16 mouse cellular contexts compared by ENCODE assay signal in the genomic region with DNA sequence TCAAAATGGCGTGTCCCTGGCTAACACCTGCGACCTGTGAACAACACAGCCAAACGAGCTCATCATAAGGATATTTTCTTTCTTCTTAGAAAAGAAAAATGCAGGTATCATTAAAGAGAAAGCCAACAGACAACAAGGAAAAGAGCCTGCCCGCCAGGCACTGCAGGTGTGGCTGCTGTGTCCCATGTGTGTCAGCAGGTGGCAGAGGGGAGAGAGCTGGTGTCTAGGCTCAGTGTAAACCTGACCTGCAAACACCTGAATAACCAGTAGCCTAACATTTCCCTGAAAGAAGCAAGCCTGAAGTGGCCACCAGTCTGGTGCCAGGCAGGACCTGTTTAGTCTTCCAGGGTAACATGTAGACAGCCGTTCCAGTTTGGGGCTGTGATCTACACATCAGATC.
A peak's percentile ranks its signal among the peaks of the same experiment; 100 is the strongest.
DNase-seq lines count a peak whose midpoint lies in the region; ATAC-seq and TF ChIP-seq lines count a peak whose summit lies in the region.
"Had no signal": no experiment of that assay in that cellular context is flagged by ENCODE, and none has a peak within 500 bp of the region (broad histone marks: within the 10 kb centered on the region; RNA-seq: fewer than 3 reads in every experiment).

No protein-coding gene starts in this region.

- H3K9ac ChIP-seq in intestine, postnatal 0 days (ENCODE audit: low read depth, low read length): no peak overlapping the region
- no peak overlapping the region for H3K9ac ChIP-seq in intestine, embryonic 16.5 days (ENCODE audit: low read depth, low read length)
- H3K9ac ChIP-seq in midbrain, postnatal 0 days (replicated peaks; ENCODE audit: low read length, poor library complexity, severe bottlenecking): no peak overlapping the region
- no peak overlapping the region for H3K9ac ChIP-seq in midbrain, embryonic 16.5 days (ENCODE audit: low read depth, low read length)
- no peak overlapping the region for H3K9ac ChIP-seq in forebrain, embryonic 14.5 days (ENCODE audit: low read length)
- H3K9ac ChIP-seq in midbrain, embryonic 14.5 days (replicated peaks; ENCODE audit: low read length): no peak overlapping the region
- H3K9ac ChIP-seq: hindbrain, embryonic 15.5 days; neural tube, embryonic 15.5 days; stomach, embryonic 15.5 days had no signal

- no peaks in the 10 kb centered on the region for H3K27me3 ChIP-seq in intestine, postnatal 0 days (replicated peaks; ENCODE audit: control insufficient read depth, insufficient read depth, low read length)
- H3K27me3 ChIP-seq in intestine, embryonic 16.5 days (replicated peaks; ENCODE audit: control insufficient read depth, insufficient read depth, low read length): no peaks in the 10 kb centered on the region
- no peaks in the 10 kb centered on the region for H3K27me3 ChIP-seq in midbrain, postnatal 0 days (ENCODE audit: insufficient read depth, low read length)
- H3K27me3 ChIP-seq in midbrain, embryonic 16.5 days (ENCODE audit: control insufficient read depth, insufficient read depth, low read depth, low read length): no peaks in the 10 kb centered on the region
- no peaks in the 10 kb centered on the region for H3K27me3 ChIP-seq in forebrain, embryonic 14.5 days (replicated peaks; ENCODE audit: control insufficient read depth, insufficient read depth, low read length)
- H3K27me3 ChIP-seq in midbrain, embryonic 14.5 days (ENCODE audit: control insufficient read depth, insufficient read depth, low read length): no peaks in the 10 kb centered on the region
- H3K27me3 ChIP-seq: hindbrain, embryonic 15.5 days; neural tube, embryonic 15.5 days; stomach, embryonic 15.5 days had no signal

- no peaks in the 10 kb centered on the region for H3K9me3 ChIP-seq in intestine, postnatal 0 days (ENCODE audit: control insufficient read depth)
- no peaks in the 10 kb centered on the region for H3K9me3 ChIP-seq in intestine, embryonic 16.5 days (ENCODE audit: control insufficient read depth, low read length)
- H3K9me3 ChIP-seq in midbrain, postnatal 0 days (ENCODE audit: low read length): no peaks in the 10 kb centered on the region
- H3K9me3 ChIP-seq in midbrain, embryonic 16.5 days (replicated peaks; ENCODE audit: control insufficient read depth, low read length, poor library complexity, severe bottlenecking): no peaks in the 10 kb centered on the region
- no peaks in the 10 kb centered on the region for H3K9me3 ChIP-seq in forebrain, embryonic 14.5 days (replicated peaks; ENCODE audit: control insufficient read depth, low read length)
- no peaks in the 10 kb centered on the region for H3K9me3 ChIP-seq in midbrain, embryonic 14.5 days (ENCODE audit: control insufficient read depth, low read length)
- H3K9me3 ChIP-seq: hindbrain, embryonic 15.5 days; neural tube, embryonic 15.5 days; stomach, embryonic 15.5 days had no signal

- peak; percentile 58 for TF ChIP-seq CTCF in intestine, postnatal 0 days (IDR thresholded peaks at IDR 0.05; ENCODE audit: low read depth)
- 0 out of 2 replicates have a peak, but pooled peaks have one; percentile 3 for TF ChIP-seq CTCF in midbrain, postnatal 0 days (IDR thresholded peaks at IDR 0.05)

- H3K27ac ChIP-seq in intestine, postnatal 0 days (ENCODE audit: low read depth, low read length): no peak overlapping the region
- H3K27ac ChIP-seq in intestine, embryonic 16.5 days (ENCODE audit: low read length): no peak overlapping the region
- H3K27ac ChIP-seq in midbrain, postnatal 0 days (ENCODE audit: low read depth, low read length): no peak overlapping the region
- no peak overlapping the region for H3K27ac ChIP-seq in midbrain, embryonic 16.5 days (ENCODE audit: low read length)
- H3K27ac ChIP-seq in forebrain, embryonic 14.5 days (ENCODE audit: low read depth, low read length): peak overlapping the region; percentile 79
- H3K27ac ChIP-seq in midbrain, embryonic 14.5 days (replicated peaks; ENCODE audit: low read depth, low read length): no peak overlapping the region
- H3K27ac ChIP-seq: hindbrain, embryonic 15.5 days; neural tube, embryonic 15.5 days; stomach, embryonic 15.5 days had no signal

- H3K36me3 ChIP-seq in intestine, postnatal 0 days (ENCODE audit: control insufficient read depth, insufficient read depth): no peaks in the 10 kb centered on the region
- no peaks in the 10 kb centered on the region for H3K36me3 ChIP-seq in intestine, embryonic 16.5 days (ENCODE audit: control insufficient read depth, insufficient read depth, low read length)
- H3K36me3 ChIP-seq in midbrain, postnatal 0 days (ENCODE audit: insufficient read depth, low read length): no peaks in the 10 kb centered on the region
- no peaks in the 10 kb centered on the region for H3K36me3 ChIP-seq in midbrain, embryonic 16.5 days (ENCODE audit: control insufficient read depth, insufficient read depth, low read length)
- H3K36me3 ChIP-seq in forebrain, embryonic 14.5 days (ENCODE audit: control insufficient read depth, insufficient read depth, low read length): no peaks in the 10 kb centered on the region
- no peaks in the 10 kb centered on the region for H3K36me3 ChIP-seq in midbrain, embryonic 14.5 days (ENCODE audit: control insufficient read depth, insufficient read depth, low read length)
- H3K36me3 ChIP-seq: hindbrain, embryonic 15.5 days; neural tube, embryonic 15.5 days; stomach, embryonic 15.5 days had no signal

- DNase-seq in midbrain, postnatal 0 days (ENCODE audit: low spot score): no peak
- DNase-seq in forebrain, embryonic 14.5 days (ENCODE audit: low spot score): no peak
- no peak for DNase-seq in thymus, postnatal 0 days (ENCODE audit: low spot score)
- no peak for DNase-seq in midbrain, embryonic 14.5 days
- DNase-seq: cerebellum, adult 11-12 months; cerebellum, postnatal 36 days; heart, adult 18-20 months; kidney, adult 9 months; thymus, postnatal 36 days had no signal

- 76% methylated on average over 5 of the region's 5 CpGs for WGBS in intestine, postnatal 0 days
- WGBS in intestine, embryonic 16.5 days: 78% methylated on average over 5 of the region's 5 CpGs
- 90% methylated on average over 5 of the region's 5 CpGs for WGBS in midbrain, postnatal 0 days
- 83% methylated on average over 5 of the region's 5 CpGs for WGBS in midbrain, embryonic 16.5 days
- 30% methylated on average over 5 of the region's 5 CpGs for WGBS in forebrain, embryonic 14.5 days
- 90% methylated on average over 5 of the region's 5 CpGs for WGBS in midbrain, embryonic 14.5 days

- no peak overlapping the region for H3K4me2 ChIP-seq in intestine, postnatal 0 days (replicated peaks; ENCODE audit: low read depth)
- H3K4me2 ChIP-seq in intestine, embryonic 16.5 days (ENCODE audit: low read depth, low read length): no peak overlapping the region
- no peak overlapping the region for H3K4me2 ChIP-seq in midbrain, postnatal 0 days (ENCODE audit: low read depth, low read length, poor library complexity, severe bottlenecking)
- H3K4me2 ChIP-seq in midbrain, embryonic 16.5 days (ENCODE audit: low read length): no peak overlapping the region
- no peak overlapping the region for H3K4me2 ChIP-seq in forebrain, embryonic 14.5 days (ENCODE audit: low read length)
- H3K4me2 ChIP-seq in midbrain, embryonic 14.5 days (ENCODE audit: low read length): no peak overlapping the region
- H3K4me2 ChIP-seq: hindbrain, embryonic 15.5 days; liver, embryonic 11.5 days; neural tube, embryonic 15.5 days; stomach, embryonic 15.5 days had no signal

- H3K4me3 ChIP-seq in intestine, postnatal 0 days (ENCODE audit: low read depth, low read length): no peak overlapping the region
- H3K4me3 ChIP-seq in intestine, embryonic 16.5 days (ENCODE audit: low read length): no peak overlapping the region
- no peak overlapping the region for H3K4me3 ChIP-seq in midbrain, postnatal 0 days (ENCODE audit: low read depth, low read length)
- H3K4me3 ChIP-seq in midbrain, embryonic 16.5 days (ENCODE audit: low read depth, low read length): no peak overlapping the region
- no peak overlapping the region for H3K4me3 ChIP-seq in forebrain, embryonic 14.5 days (ENCODE audit: low read depth, low read length)
- no peak overlapping the region for H3K4me3 ChIP-seq in midbrain, embryonic 14.5 days (replicated peaks; ENCODE audit: low read depth, low read length)
- H3K4me3 ChIP-seq: hindbrain, embryonic 15.5 days; neural tube, embryonic 15.5 days; stomach, embryonic 15.5 days had no signal

- no peaks in the 10 kb centered on the region for H3K4me1 ChIP-seq in intestine, postnatal 0 days (replicated peaks; ENCODE audit: control insufficient read depth, insufficient read depth, low read length)
- H3K4me1 ChIP-seq in intestine, embryonic 16.5 days (ENCODE audit: control insufficient read depth, insufficient read depth, low read length): no peaks in the 10 kb centered on the region
- H3K4me1 ChIP-seq in midbrain, postnatal 0 days (ENCODE audit: insufficient read depth, low read length): peaks cover 7% of the 10 kb centered on the region; the same call in 1 of the 2 replicates
- H3K4me1 ChIP-seq in midbrain, embryonic 16.5 days (ENCODE audit: control insufficient read depth, insufficient read depth, low read length): peaks cover 16% of the 10 kb centered on the region
- H3K4me1 ChIP-seq in forebrain, embryonic 14.5 days (ENCODE audit: control insufficient read depth, insufficient read depth, low read length): peaks cover 33% of the 10 kb centered on the region
- H3K4me1 ChIP-seq in midbrain, embryonic 14.5 days (ENCODE audit: control insufficient read depth, insufficient read depth, low read length): peaks cover 23% of the 10 kb centered on the region
- H3K4me1 ChIP-seq: stomach, embryonic 15.5 days had no signal

- no peak for ATAC-seq in intestine, postnatal 0 days
- no peak for ATAC-seq in intestine, embryonic 16.5 days
- ATAC-seq in midbrain, postnatal 0 days (ENCODE audit: low FRiP score): no peak
- ATAC-seq in midbrain, embryonic 16.5 days: no peak
- ATAC-seq in forebrain, embryonic 14.5 days: no peak
- ATAC-seq in midbrain, embryonic 14.5 days (ENCODE audit: low FRiP score, low TSS enrichment): no peak
